Mouse (Mus musculus) embryonic stem cell, embryonic (primary cell): ENCODE measurements around the gene Gpsm1.

Source experiments
- CTCF ChIA-PET, 4 experiments: fragments of 300-600 bp in 2 of 4; fragments of 350-600 bp in 2 of 4; sonication (Branson Sonifier 250); formaldehyde crosslinking; loops; one replicate each; lab custom pipeline; 2022; ENCODE audit warnings: inconsistent platforms in 2 of 4; lab: Charles Lee
- POLR2A ChIA-PET, 4 experiments: fragments of 300-600 bp in 2 of 4; fragments of 350-600 bp in 2 of 4; sonication (Branson Sonifier 250); formaldehyde crosslinking; loops; one replicate each; lab custom pipeline; 2022; ENCODE audit warnings: antibody characterized with exemption in 4 of 4, inconsistent platforms in 1 of 4; lab: Charles Lee

Gpsm1 gene

DNA sequence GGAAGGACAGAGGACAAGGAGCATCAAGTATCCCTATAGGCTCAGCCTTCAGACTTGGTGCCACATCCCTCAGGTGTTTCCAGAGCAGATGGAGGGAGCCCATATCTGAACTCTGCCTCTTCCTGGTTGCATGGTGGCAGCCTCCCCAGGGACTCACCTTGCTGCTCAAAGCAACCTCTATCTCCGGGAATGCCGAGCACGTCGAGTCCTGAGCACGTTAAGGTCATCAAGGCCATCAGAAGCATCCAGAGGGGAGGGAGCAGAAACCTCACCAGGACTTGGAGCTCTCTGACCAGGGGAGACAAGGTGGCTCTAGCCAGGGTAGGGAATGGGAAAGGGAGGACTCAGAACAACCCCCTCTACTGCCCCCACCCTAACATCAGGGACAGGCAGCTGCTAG is 48.2 kb downstream of the Gpsm1 start:
- CTCF ChIA-PET = interaction anchor here in 1 of 4 experiments (2.1 to 2.2 kb wide), 2 partner anchors 9 to 12 kb away, joined by 5 to 7 read pairs; partner anchors contain the start of gene Dnlz
- POLR2A ChIA-PET = interaction anchor here in 3 of 4 experiments (0.6 to 2.2 kb wide), 15 partner anchors 9 to 80 kb away, joined by 3 to 7 read pairs (median 4); partner anchors contain the start of genes Dnlz (in 1 of the 3), Entr1 (in 1 of the 3), Inpp5e (in 1 of the 3) and Pmpca (in 1 of the 3)

DNA sequence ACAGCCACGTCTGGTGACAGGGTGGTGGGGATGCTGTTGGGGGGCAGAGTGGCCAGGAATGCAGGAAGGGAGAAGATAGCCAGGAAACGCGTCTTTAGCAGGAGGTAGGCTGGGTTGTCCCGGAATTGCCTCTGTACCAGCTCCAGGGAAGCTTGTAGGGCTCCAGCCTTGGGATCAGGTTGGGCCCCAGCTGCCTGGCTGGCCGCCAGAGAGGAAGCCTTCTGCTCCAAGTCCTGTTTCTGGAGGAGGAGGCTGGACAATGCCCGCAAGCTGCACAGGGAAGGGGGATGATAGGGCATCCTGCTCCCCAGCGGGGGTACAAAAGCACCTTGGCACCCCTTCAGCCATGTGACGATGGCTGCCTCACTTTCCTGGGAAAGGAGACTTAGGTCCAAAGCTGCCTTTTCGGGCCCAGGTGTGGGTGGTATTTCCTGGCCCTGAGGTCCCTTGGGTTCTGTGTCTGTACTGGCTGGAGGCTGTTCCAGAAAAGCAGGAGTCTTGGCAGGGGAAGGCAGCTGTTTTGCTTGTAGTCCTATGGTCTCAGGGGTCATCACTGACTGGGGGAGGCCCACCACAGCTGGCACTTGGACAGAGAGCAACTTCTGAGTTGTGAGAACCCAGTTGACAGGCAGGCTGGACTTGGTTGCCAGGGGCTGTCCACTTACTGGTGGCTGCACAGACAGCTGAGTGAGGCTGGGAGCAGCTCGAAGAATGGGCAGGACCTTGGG is 49.6 kb downstream of the Gpsm1 start:
- POLR2A ChIA-PET = interaction anchor here (0.7 to 2.2 kb wide), 14 partner anchors 7 to 49 kb away, joined by 3 to 7 read pairs (median 4); partner anchors contain the start of genes Snapc4 (in 2 of the 4) and Gpsm1 (in 1 of the 4)
- CTCF ChIA-PET = no interaction called here

DNA sequence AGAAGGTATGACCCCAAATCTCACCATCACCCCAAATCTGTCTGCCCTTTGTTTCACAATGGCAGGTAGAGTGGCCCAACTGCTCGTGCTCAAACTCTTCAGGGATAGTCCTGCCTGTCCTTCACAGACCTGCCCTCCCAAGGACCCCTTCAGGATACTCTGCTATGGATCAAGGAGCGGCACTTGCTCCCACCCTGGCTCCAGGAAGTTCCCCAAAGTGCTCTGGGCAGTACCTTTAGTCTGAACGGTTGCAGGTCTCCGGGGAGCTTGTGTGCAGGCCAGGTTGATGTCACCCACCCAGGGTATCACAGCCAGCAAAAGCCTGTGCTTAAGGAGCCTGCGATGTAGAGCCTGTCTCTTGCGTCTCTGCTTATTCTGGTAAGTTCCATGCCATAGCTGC is 52.6 kb downstream of the Gpsm1 start:
- CTCF ChIA-PET = interaction anchor here in 2 of 4 experiments (1.3 to 1.4 kb wide), 2 partner anchors 11 to 43 kb away, joined by 3 to 4 read pairs; no protein-coding TSS in a partner anchor

DNA sequence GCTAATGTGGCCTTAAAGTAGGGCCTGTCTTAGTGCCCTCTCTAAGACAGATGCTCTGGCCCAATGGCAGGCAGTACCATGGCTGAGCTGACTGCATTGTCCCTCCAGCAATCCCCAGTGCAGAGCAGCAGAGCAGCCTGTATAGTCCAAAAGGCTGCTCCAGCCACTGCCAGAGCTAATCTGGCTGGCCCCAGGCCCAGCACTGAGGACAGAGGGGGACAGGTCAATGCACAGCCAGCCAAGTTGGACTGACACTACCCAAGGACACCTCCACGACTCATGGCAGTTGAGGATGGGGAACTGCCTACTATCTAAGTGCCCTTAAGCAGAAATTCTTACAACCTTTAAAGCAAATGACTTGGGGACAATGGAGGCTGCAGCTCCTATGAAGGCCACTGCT is 53.3 kb downstream of the Gpsm1 start:
- POLR2A ChIA-PET = no interaction called here
- CTCF ChIA-PET = interaction anchor here in 1 of 4 experiments (1.4 kb wide), 1 partner anchor 11 kb away, joined by 4 read pairs; no protein-coding TSS in a partner anchor

More for the DNA sequence above, 52.6 kb downstream of the Gpsm1 start:
- POLR2A ChIA-PET = interaction anchor here in 2 of 4 experiments (1.2 to 1.5 kb wide), 3 partner anchors 12 to 70 kb away, joined by 3 read pairs; partner anchors contain the start of gene Snapc4 (in 1 of the 2)

DNA sequence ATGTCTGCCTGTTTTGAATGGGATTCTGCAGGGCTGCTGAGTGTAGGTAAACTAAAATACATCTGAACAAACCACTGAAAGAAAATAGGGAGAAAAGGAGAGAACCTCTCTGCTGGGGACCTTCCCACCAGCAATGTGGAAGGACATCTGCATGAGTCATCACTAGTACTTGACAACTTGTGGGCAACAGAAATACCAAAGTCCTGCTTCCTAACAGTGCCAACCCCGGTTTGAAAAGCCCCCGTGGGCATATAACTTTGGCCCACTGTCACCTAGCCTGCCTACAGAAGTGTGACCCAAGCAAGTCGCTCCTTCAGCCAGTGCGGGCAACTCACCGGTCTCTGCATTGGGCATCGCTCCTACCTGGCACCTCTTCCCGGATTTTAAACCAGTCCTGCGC is 57.1 kb downstream of the Gpsm1 start:
- CTCF ChIA-PET = interaction anchor here in 1 of 4 experiments (0.9 kb wide), 1 partner anchor 15 kb away, joined by 3 read pairs; no protein-coding TSS in a partner anchor
- POLR2A ChIA-PET = interaction anchor here in 3 of 4 experiments (0.5 to 1.7 kb wide), 5 partner anchors 8 to 364 kb away, joined by 3 to 5 read pairs (median 3); partner anchors contain the start of genes Entr1 (in 1 of the 3) and Pmpca (in 1 of the 3)

DNA sequence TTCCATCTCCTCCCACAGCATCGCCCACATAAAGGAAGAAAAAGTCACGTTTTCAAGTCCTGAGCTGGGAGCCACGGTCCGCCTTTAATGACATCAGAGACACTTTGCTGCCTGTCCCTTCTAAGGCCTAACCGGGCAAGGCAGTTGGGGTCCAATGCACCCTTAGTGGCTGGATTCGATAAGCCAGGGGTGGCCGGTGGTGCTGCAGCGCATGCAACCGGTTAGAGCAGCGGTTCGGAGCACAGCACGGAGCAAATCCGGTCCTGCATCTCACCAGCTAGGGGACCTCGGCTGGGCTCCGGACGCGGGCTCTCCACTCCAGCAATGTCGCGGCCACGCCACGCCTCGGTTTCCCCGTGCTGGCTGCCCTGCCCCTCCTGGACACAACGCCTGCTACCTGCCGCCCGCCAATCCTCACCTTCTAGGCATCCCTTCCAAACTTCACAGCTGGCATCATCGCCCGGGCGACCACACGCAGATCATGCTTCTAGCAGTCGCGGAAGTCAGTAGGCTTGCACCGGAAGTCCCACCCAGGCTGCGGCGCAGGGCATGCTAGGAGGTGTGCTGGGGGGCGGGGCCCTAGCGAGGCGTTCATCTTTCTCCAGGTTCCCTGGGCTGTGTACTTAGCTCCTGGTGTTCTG is 64.9 kb downstream of the Gpsm1 start, which contains the start of gene Snapc4:
Gene Snapc4, minus strand, starts transcription at position 523 of the 641 bp plus-strand sequence.
- POLR2A ChIA-PET = interaction anchor here (0.7 to 5.0 kb wide), 48 partner anchors 8 to 255 kb away, joined by 3 to 33 read pairs (median 4); partner anchors contain the start of genes Dnlz (in 3 of the 4), Inpp5e (in 3 of the 4), Pmpca (in 3 of the 4) and Sec16a (in 3 of the 4)
- CTCF ChIA-PET = interaction anchor here (0.6 to 3.3 kb wide), 12 partner anchors 26 to 734 kb away, joined by 3 to 15 read pairs (median 5); partner anchors contain the start of genes Inpp5e (in 3 of the 4) and Dnlz (in 1 of the 4)

DNA sequence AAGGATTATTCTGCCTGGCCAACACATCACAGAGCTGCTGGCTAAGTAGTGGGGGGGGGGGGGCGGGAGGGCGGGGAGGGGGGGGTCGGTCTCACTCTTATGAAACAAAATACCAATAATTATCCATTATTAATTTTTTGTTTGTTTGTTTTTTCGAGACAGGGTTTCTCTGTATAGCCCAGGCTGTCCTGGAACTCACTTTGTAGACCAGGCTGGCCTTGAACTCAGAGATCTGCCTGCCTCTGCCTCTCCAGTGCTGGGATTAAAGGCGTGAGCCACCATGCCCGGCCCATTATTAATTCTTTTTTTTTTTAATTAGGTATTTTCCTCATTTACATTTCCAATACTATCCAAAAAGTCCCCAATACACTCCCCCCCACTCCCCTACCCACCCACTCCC is 65.6 kb downstream of the Gpsm1 start:
- CTCF ChIA-PET = interaction anchor here (1.2 to 3.3 kb wide), 7 partner anchors 27 to 56 kb away, joined by 3 to 15 read pairs (median 6); partner anchors contain the start of genes Inpp5e (in 3 of the 4) and Dnlz (in 1 of the 4)
- POLR2A ChIA-PET = interaction anchor here (0.7 to 5.0 kb wide), 43 partner anchors 8 to 227 kb away, joined by 3 to 33 read pairs (median 4); partner anchors contain the start of genes Dnlz (in 3 of the 4), Inpp5e (in 3 of the 4), Pmpca (in 3 of the 4) and Entr1 (in 2 of the 4)

DNA sequence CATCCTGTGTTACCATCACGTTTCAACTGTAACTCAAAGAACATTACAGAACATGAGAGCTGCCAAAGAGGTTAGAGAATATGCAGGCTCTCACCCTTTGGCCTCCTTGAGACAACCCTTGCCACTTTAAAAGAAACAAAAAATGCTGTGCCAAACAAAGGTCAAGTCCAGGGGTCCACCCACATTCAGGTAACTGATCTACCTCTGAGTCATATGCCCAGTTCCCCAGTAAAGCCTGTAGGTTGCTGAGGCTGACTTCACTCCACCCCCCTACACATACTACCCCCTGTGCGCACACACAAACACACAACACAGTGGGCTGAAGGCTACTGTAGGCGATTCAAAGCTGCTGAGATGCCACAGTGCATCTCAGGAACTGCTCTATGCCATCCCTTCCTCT is 72.4 kb downstream of the Gpsm1 start:
- ChIA-PET CTCF (interaction anchor here in 3 of 4 experiments (0.6 to 4.6 kb wide), 8 partner anchors 21 to 1055 kb away, joined by 3 to 31 read pairs (median 6); partner anchors contain the start of genes Inpp5e (in 2 of the 3) and Brd3os (in 1 of the 3)), POLR2A (interaction anchor here in 3 of 4 experiments (0.5 to 14.2 kb wide), 25 partner anchors 9 to 410 kb away, joined by 3 to 127 read pairs (median 5); partner anchors contain the start of genes Inpp5e (in 3 of the 3), Sec16a (in 2 of the 3), Gm20532 (in 1 of the 3) and Snapc4 (in 1 of the 3))

DNA sequence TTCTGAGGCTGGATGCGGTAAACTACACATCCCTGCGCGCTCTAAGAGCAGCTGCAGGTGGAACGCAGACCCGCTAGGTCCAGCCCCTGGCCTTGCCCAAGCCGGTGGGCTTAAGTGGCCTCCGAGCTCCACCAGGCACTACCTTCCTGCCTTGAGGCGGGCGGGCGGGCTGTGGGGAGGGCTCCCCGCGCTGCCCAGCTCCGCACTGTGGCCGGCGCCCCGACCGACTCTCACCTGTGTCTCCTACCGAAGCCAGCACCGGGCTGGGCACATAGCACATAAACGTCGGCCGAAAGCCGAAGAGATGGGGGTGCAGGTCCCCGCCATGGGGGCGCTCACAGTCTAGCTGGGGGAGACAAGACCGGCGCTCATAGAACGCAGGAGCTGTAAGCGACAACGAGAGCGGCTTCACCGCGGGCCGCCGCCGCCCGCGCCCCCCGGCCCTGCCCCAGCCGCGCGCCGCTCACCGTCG is 73.4 kb downstream of the Gpsm1 start:
- ChIA-PET CTCF (interaction anchor here (0.5 to 4.6 kb wide), 14 partner anchors 20 to 702 kb away, joined by 3 to 31 read pairs (median 4); partner anchors contain the start of genes Inpp5e (in 3 of the 4), Dnlz (in 1 of the 4) and Sec16a (in 1 of the 4)), POLR2A (interaction anchor here (0.6 to 14.2 kb wide), 42 partner anchors 9 to 390 kb away, joined by 3 to 127 read pairs (median 4); partner anchors contain the start of genes Inpp5e (in 3 of the 4), Sec16a (in 2 of the 4), Snapc4 (in 2 of the 4) and Dnlz (in 1 of the 4))

DNA sequence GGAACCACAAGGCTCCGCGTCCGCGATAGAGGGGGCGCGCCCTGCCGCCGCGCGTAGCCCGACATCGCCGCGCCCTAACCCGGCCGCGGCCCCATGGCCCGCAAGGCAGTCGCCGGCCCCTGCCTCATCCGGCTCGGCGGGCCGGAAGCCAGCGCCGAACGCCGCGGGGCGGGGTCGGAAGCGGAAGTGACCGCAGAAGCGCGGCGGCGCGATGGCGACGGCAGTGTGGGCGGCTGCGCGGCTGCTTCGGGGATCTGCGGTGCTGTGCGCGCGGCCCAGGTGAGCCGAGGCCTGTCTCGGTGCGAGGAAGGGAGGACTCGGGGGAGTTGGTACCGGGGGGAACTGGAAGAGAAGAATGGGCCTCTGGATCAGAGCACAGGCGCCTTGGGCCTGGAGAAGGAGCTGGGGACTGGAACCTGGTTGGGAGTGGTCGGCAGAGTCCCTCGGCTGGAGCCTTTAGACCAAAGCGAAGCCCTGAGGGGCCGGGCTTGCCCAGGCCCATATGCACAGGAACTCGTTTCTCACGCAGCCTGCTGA is 73.9 kb downstream of the Gpsm1 start, which contains the start of the genes Entr1 and Pmpca:
Gene Entr1, minus strand, starts transcription at position 163 of the 537 bp plus-strand sequence.
Gene Pmpca, plus strand, starts transcription at position 186 of the 537 bp plus-strand sequence.
- POLR2A ChIA-PET = interaction anchor here (0.6 to 14.2 kb wide), 42 partner anchors 9 to 247 kb away, joined by 3 to 127 read pairs (median 5); partner anchors contain the start of genes Snapc4 (in 4 of the 4), Inpp5e (in 3 of the 4), Dnlz (in 2 of the 4) and Sec16a (in 2 of the 4)
- CTCF ChIA-PET = interaction anchor here in 2 of 4 experiments (1.0 to 4.6 kb wide), 7 partner anchors 20 to 235 kb away, joined by 4 to 31 read pairs (median 8); partner anchors contain the start of genes Inpp5e (in 2 of the 2) and Dnlz (in 1 of the 2)

DNA sequence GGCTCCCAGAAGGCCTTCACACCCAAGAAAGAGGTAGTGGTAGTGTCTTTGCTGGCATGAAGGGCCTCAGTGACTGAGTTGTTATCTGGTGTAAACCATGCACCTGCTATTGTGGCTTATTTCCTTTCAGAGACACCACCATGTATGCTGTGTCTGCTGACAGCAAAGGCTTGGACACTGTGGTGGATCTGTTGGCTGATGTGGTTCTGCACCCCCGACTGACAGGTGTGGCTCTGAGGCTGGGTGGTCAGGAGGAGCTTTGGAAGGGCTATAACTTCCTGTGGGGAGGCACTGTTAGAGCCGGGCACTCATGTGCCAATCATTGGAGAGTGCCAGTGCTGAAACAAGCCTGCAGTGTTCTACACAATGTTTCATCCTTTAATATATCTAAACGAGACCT is 75.6 kb downstream of the Gpsm1 start:
- ChIA-PET POLR2A (interaction anchor here in 3 of 4 experiments (0.6 to 14.2 kb wide), 11 partner anchors 10 to 1166 kb away, joined by 3 to 127 read pairs (median 6); partner anchors contain the start of genes Inpp5e (in 3 of the 3), Agpat2 (in 1 of the 3), Sec16a (in 1 of the 3) and Snapc4 (in 1 of the 3)), CTCF (interaction anchor here in 3 of 4 experiments (0.5 to 4.6 kb wide), 3 partner anchors 18 to 19 kb away, joined by 3 to 31 read pairs (median 15); partner anchors contain the start of gene Inpp5e (in 2 of the 3))

DNA sequence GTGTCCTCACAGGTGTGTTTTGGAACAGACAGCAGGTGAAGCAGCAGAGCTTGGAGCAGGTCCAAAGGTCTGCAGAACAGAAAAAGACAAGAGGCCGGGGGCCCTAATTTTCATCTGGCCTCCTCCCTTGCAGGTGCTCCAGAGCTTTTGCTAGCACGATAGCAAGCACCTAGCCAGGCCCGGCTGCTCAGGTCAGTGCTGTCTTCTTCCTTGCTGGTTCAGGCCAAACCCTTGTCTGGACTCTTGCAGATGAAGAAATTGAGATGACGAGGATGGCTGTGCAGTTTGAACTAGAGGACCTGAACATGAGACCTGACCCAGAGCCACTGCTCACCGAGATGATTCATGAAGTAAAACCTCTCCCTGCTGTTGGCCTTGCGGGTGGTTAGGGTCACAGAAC is 76.3 kb downstream of the Gpsm1 start:
- ChIA-PET CTCF (interaction anchor here in 2 of 4 experiments (3.5 to 4.6 kb wide), 2 partner anchors 17 kb away, joined by 15 to 31 read pairs; partner anchors contain the start of gene Inpp5e (in 2 of the 2)), POLR2A (interaction anchor here in 3 of 4 experiments (1.6 to 14.2 kb wide), 5 partner anchors 10 to 18 kb away, joined by 5 to 127 read pairs (median 8); partner anchors contain the start of genes Inpp5e (in 3 of the 3) and Snapc4 (in 1 of the 3))
